Mouse (Mus musculus) megakaryocyte, adult 5-6 weeks (primary cell): Measurements from ENCODE around the gene Olfr828. TPM values are rescaled to one million over a fixed set of nuclear protein-coding genes. Genes with fewer than 3 reads are reported as not detected.

Experiments used
- ATAC-seq: 2 replicates; pipeline ENCODE4 v1.8.0; 2016; ENCODE audit warnings: mild to moderate bottlenecking, inconsistent platforms; ENCODE audit not compliant: poor library complexity, severe bottlenecking
- total RNA-seq, 2 experiments: library from RNA; stranded (forward) in 1 of 2; stranded (reverse) in 1 of 2; fragments of 153-499, 151-499 nt in 1 of 2; fragments of 221-1000, 200-1000 nt in 1 of 2; gene quantifications; 2 replicates each; pipeline versions ENCODE4 v1.2.3 to v1.2.4; 2015 to 2017

Gene Olfr828
- total RNA-seq (2015) (not detected in 2 replicates), total RNA-seq (2017) (not detected in 2 replicates)

GRCm38 (mm10) chr9:18819426-18819825 lies at the start of gene Olfr828:
TSS of gene Olfr828 (minus strand) at chr9:18819526.
- ATAC-seq, result no peak

GRCm38 (mm10) chr9:18854633-18855032 lies 35.3 kb upstream of the Olfr828 start, which contains the start of gene Olfr829:
TSS of gene Olfr829 (plus strand) at chr9:18854933.
- ATAC-seq, result no peak

GRCm38 (mm10) chr9:18785316-18785715 lies 34.0 kb downstream of the Olfr828 start:
- ATAC-seq, result no peak

DNA sequence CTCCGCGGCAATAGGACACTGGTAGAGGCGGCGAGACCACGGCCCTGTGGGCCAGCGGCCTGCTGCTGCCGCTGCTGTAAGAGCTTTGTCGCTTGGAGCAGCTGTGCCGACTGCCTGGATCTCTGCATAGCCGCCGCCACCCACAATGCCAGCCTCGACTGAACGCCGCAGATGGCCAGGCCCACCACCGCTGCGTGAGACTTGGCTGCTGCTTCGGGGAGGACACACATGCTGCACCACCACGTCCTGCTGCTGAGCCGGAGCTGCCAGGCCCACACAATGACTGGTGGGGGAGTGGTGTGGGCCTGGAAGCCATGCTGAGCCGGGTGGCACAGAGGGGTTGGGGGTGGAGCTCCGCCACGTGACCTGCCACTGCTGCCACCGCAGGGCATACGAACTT lies 39.9 kb downstream of the Olfr828 start:
- ATAC-seq, result no peak

GRCm38 (mm10) chr9:18778981-18779380 lies 40.3 kb downstream of the Olfr828 start:
- ATAC-seq, result no peak

Other genes starting within 250 kb of the Olfr828 start
- gene Muc16, start 145.0 kb downstream of the Olfr828 start, total RNA-seq (2015), result not detected in 2 replicates
- not detected in 2 replicates for gene Muc16, start 145.0 kb downstream of the Olfr828 start, total RNA-seq (2017)
- gene Olfr24, start 55.5 kb downstream of the Olfr828 start, total RNA-seq (2015), result not detected in 2 replicates
- gene Olfr24, start 55.5 kb downstream of the Olfr828 start, total RNA-seq (2017), result not detected in 2 replicates
- not detected in 2 replicates for gene Olfr829, start 35.4 kb upstream of the Olfr828 start, total RNA-seq (2015)
- gene Olfr829, start 35.4 kb upstream of the Olfr828 start, total RNA-seq (2017), result not detected in 2 replicates
- gene Olfr830, start 55.2 kb upstream of the Olfr828 start, total RNA-seq (2015), result not detected in 2 replicates
- not detected in 2 replicates for gene Olfr830, start 55.2 kb upstream of the Olfr828 start, total RNA-seq (2017)
- gene Olfr832, start 117.6 kb upstream of the Olfr828 start, total RNA-seq (2015), result not detected in 2 replicates
- not detected in 2 replicates for gene Olfr832, start 117.6 kb upstream of the Olfr828 start, total RNA-seq (2017)
- gene Olfr834, start 168.5 kb upstream of the Olfr828 start, total RNA-seq (2015), result not detected in 2 replicates
- not detected in 2 replicates for gene Olfr834, start 168.5 kb upstream of the Olfr828 start, total RNA-seq (2017)
- gene Olfr835, start 213.2 kb upstream of the Olfr828 start, total RNA-seq (2015), result not detected in 2 replicates
- gene Olfr835, start 213.2 kb upstream of the Olfr828 start, total RNA-seq (2017), result not detected in 2 replicates